Mouse (Mus musculus): ENCODE data around the gene Pfdn5. TPM values are rescaled to one million over a fixed set of nuclear protein-coding genes. Genes with fewer than 3 reads are reported as not detected.

The Pfdn5 gene
- total RNA-seq, 1 experiment, result 201 TPM

DNA sequence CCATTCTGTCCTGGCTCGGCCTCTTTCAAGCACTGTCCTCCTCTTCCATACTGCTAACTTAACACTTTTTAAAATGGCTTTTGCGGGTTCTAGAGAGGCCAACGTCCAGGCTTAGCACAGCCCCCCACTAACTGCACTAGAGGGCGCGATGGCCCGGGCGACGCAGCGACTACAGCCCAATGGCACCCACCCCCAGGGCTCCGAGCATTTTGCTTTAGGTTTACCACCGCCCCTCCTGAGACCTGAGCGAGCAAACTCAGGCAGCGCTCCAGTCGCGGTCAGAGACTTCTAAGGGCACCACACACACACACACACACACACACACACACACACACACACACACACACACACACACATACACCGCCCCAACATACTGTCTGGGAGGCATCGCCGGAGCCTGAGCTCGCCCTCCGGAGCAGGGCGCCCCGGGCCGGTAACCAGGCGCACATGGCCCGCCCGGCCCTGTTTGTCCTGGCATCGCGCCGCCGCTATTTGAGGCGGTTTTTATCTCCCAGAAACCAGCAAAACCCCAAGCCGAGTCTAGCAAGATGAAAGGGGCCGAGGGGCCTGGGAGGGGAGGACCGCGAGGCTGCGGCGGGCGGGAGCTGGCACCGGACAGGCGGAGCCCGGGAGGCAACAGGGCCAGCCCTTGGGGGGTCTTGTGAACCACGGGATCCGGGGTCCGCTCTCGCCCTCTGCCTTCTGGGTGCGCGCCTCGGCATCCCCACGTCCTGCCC lies 29.4 kb downstream of the Pfdn5 start:
- Histone ChIP-seq H3K9ac (ENCODE audit: insufficient read depth, low read depth, low read length, poor library complexity, severe bottlenecking) (peak overlapping the region; percentile 79), H3K4me3 (ENCODE audit: insufficient read depth in 1 of 2, low read depth in 1 of 2, low read length in 2 of 2, poor library complexity in 1 of 2, severe bottlenecking in 1 of 2) (peak overlapping the region; percentile 70 to 85), H3K9me3 (ENCODE audit: control insufficient read depth, insufficient read depth, low read depth, low read length) (no peaks in the 10 kb centered on the region), H3K27ac (ENCODE audit: insufficient read depth, low read depth, low read length, poor library complexity, severe bottlenecking) (no peak overlapping the region; the same call in 1 of the 2 replicates), H3K36me3 (ENCODE audit: control insufficient read depth, insufficient read depth, low read length, poor library complexity, severe bottlenecking) (no peaks in the 10 kb centered on the region), H3K4me1 (ENCODE audit: control insufficient read depth in 2 of 2, insufficient read depth in 2 of 2, low read length in 2 of 2, poor library complexity in 1 of 2) (peaks cover 1 to 7% of the 10 kb centered on the region in 2 experiments; a peak in 1 of 4 replicates)
- DNase-seq (ENCODE audit: low read depth, low spot score), result no peak
- in situ Hi-C loops (cut with MboI; ENCODE audit: low sequenced_read_pairs in 2 of 2, unreplicated experiment in 2 of 2), result no loop called here
- TF ChIP-seq HCFC1 (IDR thresholded peaks at IDR 0.05; ENCODE audit: borderline replicate concordance, insufficient read depth, low read length) (no peak), MAFK (IDR thresholded peaks at IDR 0.05; ENCODE audit: insufficient read depth, low read depth, low read length) (no peak; the same call in 1 of the 2 replicates), ZC3H11A (IDR thresholded peaks at IDR 0.05; ENCODE audit: borderline replicate concordance, low read depth, low read length) (no peak), CHD2 (IDR thresholded peaks at IDR 0.05; ENCODE audit: low read depth, low read length) (no peak), ZNF384 (IDR thresholded peaks at IDR 0.05; ENCODE audit: low read depth, low read length) (no peak)

DNA sequence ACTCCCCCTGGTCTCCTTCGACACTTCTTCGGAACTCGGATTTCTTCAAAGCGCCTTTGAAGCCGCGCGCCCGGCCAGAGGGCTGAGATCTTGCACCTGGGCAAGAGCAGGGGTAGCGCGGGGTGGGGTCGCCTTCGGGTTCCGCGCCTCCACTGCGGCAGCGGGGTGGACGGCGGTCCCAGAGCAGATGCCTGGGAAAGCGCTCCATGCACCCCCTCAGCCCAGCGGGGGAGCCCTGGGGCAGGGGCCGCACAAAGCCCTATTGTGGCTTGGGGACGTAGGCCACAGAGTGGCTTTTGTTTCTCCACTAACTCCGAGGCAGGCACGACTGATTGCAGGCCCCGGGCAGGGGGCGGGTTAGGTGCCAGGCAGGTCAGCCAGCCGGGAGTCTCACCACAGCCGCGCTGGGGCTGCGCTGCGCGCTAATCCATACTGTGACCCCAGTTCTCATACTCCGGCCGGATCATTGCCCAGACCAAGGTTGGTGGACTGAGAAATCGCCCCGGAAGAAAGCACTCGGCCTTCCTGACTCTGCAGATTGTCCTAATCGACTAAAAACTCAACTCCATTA lies 30.0 kb downstream of the Pfdn5 start:
- Histone ChIP-seq H3K4me3 (ENCODE audit: insufficient read depth in 1 of 2, low read depth in 1 of 2, low read length in 2 of 2, poor library complexity in 1 of 2, severe bottlenecking in 1 of 2) (peak overlapping the region; percentile 70 to 85), H3K9ac (ENCODE audit: insufficient read depth, low read depth, low read length, poor library complexity, severe bottlenecking) (peak overlapping the region; percentile 79), H3K27ac (ENCODE audit: insufficient read depth, low read depth, low read length, poor library complexity, severe bottlenecking) (no peak overlapping the region; the same call in 1 of the 2 replicates), H3K4me1 (ENCODE audit: control insufficient read depth in 2 of 2, insufficient read depth in 2 of 2, low read length in 2 of 2, poor library complexity in 1 of 2) (peaks cover 1 to 7% of the 10 kb centered on the region in 2 experiments; a peak in 1 of 4 replicates), H3K36me3 (ENCODE audit: control insufficient read depth, insufficient read depth, low read length, poor library complexity, severe bottlenecking) (no peaks in the 10 kb centered on the region), H3K9me3 (ENCODE audit: control insufficient read depth, insufficient read depth, low read depth, low read length) (no peaks in the 10 kb centered on the region)
- DNase-seq (ENCODE audit: low read depth, low spot score), result no peak
- in situ Hi-C loops (cut with MboI; ENCODE audit: low sequenced_read_pairs in 2 of 2, unreplicated experiment in 2 of 2), result no loop called here
- TF ChIP-seq MAFK (IDR thresholded peaks at IDR 0.05; ENCODE audit: insufficient read depth, low read depth, low read length) (no peak), ZNF384 (IDR thresholded peaks at IDR 0.05; ENCODE audit: low read depth, low read length) (no peak), ZC3H11A (IDR thresholded peaks at IDR 0.05; ENCODE audit: borderline replicate concordance, low read depth, low read length) (no peak), HCFC1 (IDR thresholded peaks at IDR 0.05; ENCODE audit: borderline replicate concordance, insufficient read depth, low read length) (no peak), CHD2 (IDR thresholded peaks at IDR 0.05; ENCODE audit: low read depth, low read length) (no peak)

DNA sequence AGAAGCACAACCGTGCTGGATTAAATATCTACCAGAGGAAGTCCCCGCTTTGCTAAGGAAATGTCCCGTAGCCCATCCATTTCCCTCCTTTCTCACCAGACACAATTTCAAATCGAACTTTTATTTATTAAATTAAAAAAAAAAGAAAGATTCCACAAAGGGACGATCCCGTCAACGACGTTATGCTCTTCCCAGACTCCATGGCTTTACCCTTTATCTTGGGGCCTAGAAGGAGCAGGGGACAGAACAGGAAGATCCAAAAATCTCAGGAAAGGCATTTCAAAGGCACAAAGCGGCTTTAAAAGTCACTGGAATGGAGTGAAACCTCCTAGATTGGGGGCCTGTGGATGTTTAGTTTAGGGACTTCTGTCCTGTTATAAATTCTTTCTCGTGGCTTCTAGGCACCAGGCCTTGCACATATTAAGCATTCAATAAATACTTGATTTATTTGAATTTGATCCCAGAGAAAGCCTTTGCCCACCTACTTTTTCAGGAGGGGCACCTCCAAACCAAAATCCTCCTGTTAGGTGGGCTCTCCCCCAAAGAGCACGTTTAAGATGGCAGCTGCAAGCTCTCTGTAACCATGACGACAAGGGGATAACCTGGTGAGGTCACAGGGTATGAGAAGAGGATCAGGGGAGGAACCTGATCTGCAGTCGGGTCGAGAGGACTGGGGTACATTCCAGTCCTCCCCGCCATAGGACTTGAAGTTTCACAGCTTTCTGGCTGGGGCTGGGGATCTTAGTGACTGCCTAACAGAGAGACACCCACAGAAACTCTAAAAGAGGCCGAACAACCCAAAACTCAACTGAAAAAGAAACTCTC lies 30.8 kb downstream of the Pfdn5 start:
- peaks cover 1 to 7% of the 10 kb centered on the region in 2 experiments; a peak in 1 of 4 replicates for H3K4me1 ChIP-seq (ENCODE audit: control insufficient read depth in 2 of 2, insufficient read depth in 2 of 2, low read length in 2 of 2, poor library complexity in 1 of 2)
- no peak for DNase-seq (ENCODE audit: low read depth, low spot score)
- H3K9ac ChIP-seq (ENCODE audit: insufficient read depth, low read depth, low read length, poor library complexity, severe bottlenecking), result peak overlapping the region; percentile 79; the same call in 1 of the 2 replicates
- in situ Hi-C loops (cut with MboI; ENCODE audit: low sequenced_read_pairs in 2 of 2, unreplicated experiment in 2 of 2), result no loop called here
- TF ChIP-seq CHD2 (IDR thresholded peaks at IDR 0.05; ENCODE audit: low read depth, low read length), result no peak
- no peak for TF ChIP-seq ZNF384 (IDR thresholded peaks at IDR 0.05; ENCODE audit: low read depth, low read length)
- no peak for TF ChIP-seq HCFC1 (IDR thresholded peaks at IDR 0.05; ENCODE audit: borderline replicate concordance, insufficient read depth, low read length)
- TF ChIP-seq ZC3H11A (IDR thresholded peaks at IDR 0.05; ENCODE audit: borderline replicate concordance, low read depth, low read length), result no peak
- TF ChIP-seq MAFK (IDR thresholded peaks at IDR 0.05; ENCODE audit: insufficient read depth, low read depth, low read length), result no peak
- H3K4me3 ChIP-seq (ENCODE audit: insufficient read depth in 1 of 2, low read depth in 1 of 2, low read length in 2 of 2, poor library complexity in 1 of 2, severe bottlenecking in 1 of 2), result peak overlapping the region; percentile 70 to 85
- H3K27ac ChIP-seq (ENCODE audit: insufficient read depth, low read depth, low read length, poor library complexity, severe bottlenecking), result no peak overlapping the region
- no peaks in the 10 kb centered on the region for H3K9me3 ChIP-seq (ENCODE audit: control insufficient read depth, insufficient read depth, low read depth, low read length)
- H3K36me3 ChIP-seq (ENCODE audit: control insufficient read depth, insufficient read depth, low read length, poor library complexity, severe bottlenecking), result no peaks in the 10 kb centered on the region

DNA sequence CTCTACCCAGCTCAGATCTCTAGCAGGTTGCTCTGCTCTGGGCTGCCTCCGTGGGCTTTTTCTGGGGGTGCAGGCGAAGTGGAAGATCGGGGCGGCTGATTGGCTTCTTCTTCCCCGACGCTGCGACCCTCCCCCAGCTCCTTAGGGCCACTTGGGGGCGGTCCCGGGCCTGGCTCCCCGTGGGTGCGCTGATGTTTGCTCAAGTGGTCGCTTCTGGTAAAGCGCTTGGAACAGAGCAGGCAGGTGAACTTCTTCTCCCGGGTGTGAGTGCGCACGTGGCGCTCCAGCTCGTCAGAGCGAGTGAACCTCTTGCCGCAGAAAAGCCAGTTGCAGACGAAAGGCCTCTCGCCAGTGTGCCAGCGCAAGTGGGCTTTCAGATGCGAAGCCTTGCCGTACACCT lies 32.2 kb downstream of the Pfdn5 start:
- Histone ChIP-seq H3K27ac (ENCODE audit: insufficient read depth, low read depth, low read length, poor library complexity, severe bottlenecking) (no peak overlapping the region), H3K4me1 (ENCODE audit: control insufficient read depth in 2 of 2, insufficient read depth in 2 of 2, low read length in 2 of 2, poor library complexity in 1 of 2) (peaks cover 1 to 7% of the 10 kb centered on the region in 2 experiments; a peak in 1 of 4 replicates), H3K36me3 (ENCODE audit: control insufficient read depth, insufficient read depth, low read length, poor library complexity, severe bottlenecking) (no peaks in the 10 kb centered on the region), H3K9me3 (ENCODE audit: control insufficient read depth, insufficient read depth, low read depth, low read length) (no peaks in the 10 kb centered on the region), H3K4me3 (ENCODE audit: insufficient read depth in 1 of 2, low read depth in 1 of 2, low read length in 2 of 2, poor library complexity in 1 of 2, severe bottlenecking in 1 of 2) (peak overlapping the region; percentile 55 to 69), H3K9ac (ENCODE audit: insufficient read depth, low read depth, low read length, poor library complexity, severe bottlenecking) (peak overlapping the region; percentile 8)
- in situ Hi-C loops (cut with MboI; ENCODE audit: low sequenced_read_pairs in 2 of 2, unreplicated experiment in 2 of 2), result no loop called here
- no peak for DNase-seq (ENCODE audit: low read depth, low spot score)
- no peak for TF ChIP-seq MAFK (IDR thresholded peaks at IDR 0.05; ENCODE audit: insufficient read depth, low read depth, low read length)

All from ES-E14 (cell line).